Mouse (Mus musculus): ENCODE measurements around the gene Zswim3.
"Not testable (repeated sequence)": the region's sequence is repeated elsewhere in the genome, so short reads cannot be mapped to it uniquely, and the experiment has no call there.

Zswim3 gene

GRCm38 (mm10) chr2:164857101-164857821, 52.4 kb downstream of the Zswim3 start, which contains the start of gene Pltp:
TSS of gene Pltp (minus strand) at chr2:164857711.
- DNase-seq: no peak

GRCm38 (mm10) chr2:164857842-164858553, 53.1 kb downstream of the Zswim3 start:
- DNase-seq: no peak

- DNase-seq: no peak
Measured at GRCm38 (mm10) chr2:164859155-164859554, 54.3 kb downstream of the Zswim3 start.

- DNase-seq: no peak
Measured at GRCm38 (mm10) chr2:164859640-164860432, 54.9 kb downstream of the Zswim3 start.

GRCm38 (mm10) chr2:164861094-164861493, 56.2 kb downstream of the Zswim3 start:
- DNase-seq: no peak

GRCm38 (mm10) chr2:164862179-164862861, 57.4 kb downstream of the Zswim3 start:
- no peak for DNase-seq

- not testable (repeated sequence) for DNase-seq
Measured at GRCm38 (mm10) chr2:164863411-164863810, 58.5 kb downstream of the Zswim3 start.

GRCm38 (mm10) chr2:164864593-164864992, 59.7 kb downstream of the Zswim3 start:
- no peak for DNase-seq

- no peak for DNase-seq
Measured at GRCm38 (mm10) chr2:164866741-164867551, 62.0 kb downstream of the Zswim3 start.

- no peak for DNase-seq
Measured at GRCm38 (mm10) chr2:164867566-164867965, 62.7 kb downstream of the Zswim3 start.

- no peak for DNase-seq
Measured at GRCm38 (mm10) chr2:164868491-164868890, 63.6 kb downstream of the Zswim3 start.
